Mouse (Mus musculus): Measurements from ENCODE around the gene Carns1. TPM values are rescaled to one million over a fixed set of nuclear protein-coding genes. Genes with fewer than 3 reads are reported as not detected.

Gene Carns1
- total and polyA plus RNA-seq, 3 experiments: 0.63 to 0.81 TPM; not detected in 1

- Histone ChIP-seq H3K79me2 (ENCODE audit: control insufficient read depth, insufficient read depth, low read length, poor library complexity) (peaks cover 6% of the 10 kb centered on the region), H3K27me3 (ENCODE audit: control insufficient read depth in 1 of 2, insufficient read depth in 2 of 2, low read length in 2 of 2) (no peaks in the 10 kb centered on the region), H3K4me1 (ENCODE audit: control insufficient read depth in 1 of 2, insufficient read depth in 2 of 2, low read length in 2 of 2) (peaks cover 25 to 27% of the 10 kb centered on the region in 2 experiments), H3K4me3 (ENCODE audit: control insufficient read depth in 1 of 2, insufficient read depth in 1 of 2, low read depth in 2 of 2, low read length in 2 of 2) (peak overlapping the region; percentile 54 to 64), H3K9ac (ENCODE audit: control insufficient read depth, low read depth, low read length, poor library complexity, severe bottlenecking) (peak overlapping the region; percentile 65), H3K36me3 (ENCODE audit: control insufficient read depth in 1 of 2, insufficient read depth in 2 of 2, low read length in 2 of 2) (peaks cover 0 to 38% of the 10 kb centered on the region in 2 experiments; a peak in 2 of 4 replicates), H3K9me3 (replicated peaks; ENCODE audit: insufficient read depth, low read length) (no peaks in the 10 kb centered on the region), H3K27ac (ENCODE audit: control insufficient read depth, low read depth, low read length) (peak overlapping the region; percentile 95)
- DNase-seq (ENCODE audit: low read depth, low spot score): peak; percentile 99
- TF ChIP-seq BHLHE40 (IDR thresholded peaks at IDR 0.05; ENCODE audit: borderline replicate concordance, low read depth, low read length): no peak
- TF ChIP-seq MAZ (IDR thresholded peaks at IDR 0.05; ENCODE audit: low read depth, low read length): no peak
- TF ChIP-seq ZMIZ1 (IDR thresholded peaks at IDR 0.05; ENCODE audit: low read depth, low read length): peak; percentile 84
- TF ChIP-seq POLR2A (IDR thresholded peaks at IDR 0.05; ENCODE audit: control insufficient read depth in 1 of 2, insufficient read depth in 1 of 2, low read depth in 1 of 2, low read length in 2 of 2, poor library complexity in 1 of 2): peak in 1 of 2 experiments; percentile 58; a peak in 2 of 4 replicates
- TF ChIP-seq HCFC1 (IDR thresholded peaks at IDR 0.05; ENCODE audit: low read depth, low read length): peak; percentile 95
- TF ChIP-seq ZNF384 (IDR thresholded peaks at IDR 0.05; ENCODE audit: low read depth, low read length): no peak; the same call in 1 of the 2 replicates
- peak; percentile 93 for TF ChIP-seq NRF1 (IDR thresholded peaks at IDR 0.05; ENCODE audit: insufficient read depth, low read depth, low read length, poor library complexity, severe bottlenecking)
- TF ChIP-seq CHD1 (IDR thresholded peaks at IDR 0.05; ENCODE audit: low read depth, low read length): no peak
- TF ChIP-seq MYB (IDR thresholded peaks at IDR 0.05; ENCODE audit: low read depth, low read length): no peak
- 0 out of 2 replicates have a peak, but pooled peaks have one; percentile 58 for TF ChIP-seq POLR2AphosphoS2 (IDR thresholded peaks at IDR 0.05; ENCODE audit: low read length)
- no peak for TF ChIP-seq USF2 (IDR thresholded peaks at IDR 0.05; ENCODE audit: borderline replicate concordance in 1 of 2, insufficient read depth in 1 of 2, low read depth in 1 of 2, low read length in 2 of 2)
- TF ChIP-seq JUND (IDR thresholded peaks at IDR 0.05; ENCODE audit: low read depth, low read length): no peak
- peak; percentile 53 for TF ChIP-seq TBP (IDR thresholded peaks at IDR 0.05; ENCODE audit: low read depth, low read length)
- peak; percentile 31; the same call in 1 of the 2 replicates for TF ChIP-seq NELFE (IDR thresholded peaks at IDR 0.05; ENCODE audit: low read depth, low read length)
- no peak for TF ChIP-seq RAD21 (IDR thresholded peaks at IDR 0.05; ENCODE audit: low read depth, low read length)
- peak; percentile 100 for TF ChIP-seq MAX (IDR thresholded peaks at IDR 0.05; ENCODE audit: low read length)
- peak; percentile 32; the same call in 1 of the 2 replicates for TF ChIP-seq MYC (IDR thresholded peaks at IDR 0.05; ENCODE audit: low read depth, low read length)
- TF ChIP-seq ETS1 (IDR thresholded peaks at IDR 0.05; ENCODE audit: low read depth, low read length): 0 out of 2 replicates have a peak, but pooled peaks have one; percentile 28
- TF ChIP-seq KAT2A (conservative IDR thresholded peaks at IDR 0.05; ENCODE audit: low read depth, low read length): peak; percentile 86
- no peak for TF ChIP-seq EP300 (IDR thresholded peaks at IDR 0.05; ENCODE audit: low read depth in 1 of 2, low read length in 2 of 2)
- TF ChIP-seq USF1 (IDR thresholded peaks at IDR 0.05; ENCODE audit: low read depth, low read length): no peak
- TF ChIP-seq SIN3A (IDR thresholded peaks at IDR 0.05; ENCODE audit: low read length): peak; percentile 54
- no peak for TF ChIP-seq ZC3H11A (IDR thresholded peaks at IDR 0.05; ENCODE audit: low read depth, low read length)
- TF ChIP-seq MAFK (IDR thresholded peaks at IDR 0.05; ENCODE audit: borderline replicate concordance, low read depth, low read length): no peak
- no peak for TF ChIP-seq CTCF (IDR thresholded peaks at IDR 0.05 in 2 of 3, conservative IDR thresholded peaks at IDR 0.05 in 1 of 3; ENCODE audit: control insufficient read depth in 1 of 3, insufficient read depth in 1 of 3, low read depth in 2 of 3, low read length in 3 of 3, poor library complexity in 1 of 3, severe bottlenecking in 1 of 3)
- TF ChIP-seq GATA1 (IDR thresholded peaks at IDR 0.05; ENCODE audit: low read depth, low read length): no peak
- no peak for TF ChIP-seq CHD2 (IDR thresholded peaks at IDR 0.05; ENCODE audit: low read length)
- TF ChIP-seq ZKSCAN1 (IDR thresholded peaks at IDR 0.05; ENCODE audit: low read depth, low read length): no peak
- no peak for TF ChIP-seq POLR2AphosphoS5 (IDR thresholded peaks at IDR 0.05; ENCODE audit: borderline replicate concordance, low read depth, low read length)
- TF ChIP-seq E2F4 (IDR thresholded peaks at IDR 0.05; ENCODE audit: borderline replicate concordance, low read depth, low read length): 0 out of 2 replicates have a peak, but pooled peaks have one; percentile 40
- no peak for TF ChIP-seq UBTF (IDR thresholded peaks at IDR 0.05; ENCODE audit: borderline replicate concordance, insufficient read depth, low read depth, low read length)
- peak; percentile 3 for TF ChIP-seq MXI1 (IDR thresholded peaks at IDR 0.05; ENCODE audit: low read depth, low read length)
- no peak for TF ChIP-seq MEF2A (IDR thresholded peaks at IDR 0.05; ENCODE audit: extremely low read depth, insufficient replicate concordance, low read depth, low read length, poor library complexity, severe bottlenecking)
- peak; percentile 65 for TF ChIP-seq TCF12 (IDR thresholded peaks at IDR 0.05; ENCODE audit: low read depth, low read length)
- no peak for TF ChIP-seq SMC3 (IDR thresholded peaks at IDR 0.05; ENCODE audit: low read depth, low read length)
- no peak for TF ChIP-seq GABPA (IDR thresholded peaks at IDR 0.05; ENCODE audit: low read depth, low read length)
Observed at GRCm38 (mm10) chr19:4121097-4121805, 54.0 kb downstream of the Carns1 start.

All from MEL (cell line).